Mouse (Mus musculus): ENCODE measurements around the gene Plcl2. TPM values are rescaled to one million over a fixed set of nuclear protein-coding genes. Genes with fewer than 3 reads are reported as not detected.

The Plcl2 gene
- total and polyA plus RNA-seq, 3 experiments = 23.6 to 83.7 TPM; not detected in 1

DNA sequence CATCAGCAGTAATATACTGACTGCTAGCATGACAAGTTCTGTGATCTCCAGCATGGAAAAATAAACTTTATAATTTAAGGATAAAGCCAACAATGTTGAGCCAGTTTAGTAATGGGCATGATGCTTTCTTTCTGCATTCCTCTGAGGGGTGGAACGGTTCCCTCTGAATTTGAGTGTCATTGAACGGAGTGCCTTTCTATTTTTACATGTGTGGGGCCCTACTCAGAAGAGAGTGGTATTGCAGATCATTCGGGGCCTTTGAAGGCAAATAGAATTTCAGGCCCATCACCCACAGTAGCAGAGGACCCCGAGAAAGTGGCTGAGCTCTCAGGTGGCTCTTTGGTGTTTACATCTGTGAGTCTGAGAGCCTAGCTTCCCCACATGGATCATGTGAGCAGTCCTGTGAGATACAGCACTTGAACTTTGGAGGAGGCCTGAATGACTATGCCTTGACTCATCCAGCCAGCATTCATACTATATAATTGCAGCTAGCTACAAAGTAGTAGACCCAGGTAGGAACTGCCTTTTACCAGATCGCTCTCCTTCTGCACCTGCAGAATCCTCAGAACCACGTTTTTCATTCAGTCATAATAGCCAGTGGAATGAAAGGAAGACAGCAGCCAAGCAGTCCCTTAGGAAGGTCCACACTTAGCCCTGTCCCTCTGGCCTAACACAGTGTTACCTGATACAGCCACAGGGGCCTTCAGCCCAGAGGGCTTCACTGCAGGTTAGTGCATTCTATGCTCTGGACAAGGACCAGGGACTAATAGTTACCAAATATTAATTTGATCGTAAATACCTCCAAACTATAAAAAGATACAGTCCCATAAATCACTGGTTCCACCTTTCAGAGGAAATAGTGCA lies 125.0 kb downstream of the Plcl2 start:
- no peak overlapping the region for H3K9ac ChIP-seq (ENCODE audit: control insufficient read depth, low read depth, low read length, poor library complexity, severe bottlenecking)
- H3K4me1 ChIP-seq (ENCODE audit: control insufficient read depth in 1 of 2, insufficient read depth in 2 of 2, low read length in 2 of 2) = no peaks in the 10 kb centered on the region
- H3K9me3 ChIP-seq (replicated peaks; ENCODE audit: insufficient read depth, low read length) = no peaks in the 10 kb centered on the region
- H3K4me3 ChIP-seq (ENCODE audit: control insufficient read depth in 1 of 2, insufficient read depth in 1 of 2, low read depth in 2 of 2, low read length in 2 of 2) = no peak overlapping the region
- no peak for TF ChIP-seq ETS1 (IDR thresholded peaks at IDR 0.05; ENCODE audit: low read depth, low read length)
- no peak for TF ChIP-seq MYC (IDR thresholded peaks at IDR 0.05; ENCODE audit: low read depth, low read length)
- TF ChIP-seq GABPA (IDR thresholded peaks at IDR 0.05; ENCODE audit: low read depth, low read length) = no peak
- no peak for TF ChIP-seq USF2 (IDR thresholded peaks at IDR 0.05; ENCODE audit: borderline replicate concordance in 1 of 2, insufficient read depth in 1 of 2, low read depth in 1 of 2, low read length in 2 of 2)
- TF ChIP-seq POLR2AphosphoS5 (IDR thresholded peaks at IDR 0.05; ENCODE audit: borderline replicate concordance, low read depth, low read length) = no peak
- no peak for TF ChIP-seq SIN3A (IDR thresholded peaks at IDR 0.05; ENCODE audit: low read length)
- no peak for TF ChIP-seq MEF2A (IDR thresholded peaks at IDR 0.05; ENCODE audit: extremely low read depth, insufficient replicate concordance, low read depth, low read length, poor library complexity, severe bottlenecking)
- TF ChIP-seq CHD1 (IDR thresholded peaks at IDR 0.05; ENCODE audit: low read depth, low read length) = no peak
- TF ChIP-seq GATA1 (IDR thresholded peaks at IDR 0.05; ENCODE audit: low read depth, low read length) = no peak
- TF ChIP-seq USF1 (IDR thresholded peaks at IDR 0.05; ENCODE audit: low read depth, low read length) = no peak
- no peak for TF ChIP-seq NELFE (IDR thresholded peaks at IDR 0.05; ENCODE audit: low read depth, low read length)
- TF ChIP-seq CTCF (IDR thresholded peaks at IDR 0.05 in 2 of 3, conservative IDR thresholded peaks at IDR 0.05 in 1 of 3; ENCODE audit: control insufficient read depth in 1 of 3, insufficient read depth in 1 of 3, low read depth in 2 of 3, low read length in 3 of 3, poor library complexity in 1 of 3, severe bottlenecking in 1 of 3) = no peak
- TF ChIP-seq HCFC1 (IDR thresholded peaks at IDR 0.05; ENCODE audit: low read depth, low read length) = no peak
- TF ChIP-seq TBP (IDR thresholded peaks at IDR 0.05; ENCODE audit: low read depth, low read length) = no peak
- H3K27me3 ChIP-seq (ENCODE audit: control insufficient read depth in 1 of 2, insufficient read depth in 2 of 2, low read length in 2 of 2) = no peaks in the 10 kb centered on the region
- DNase-seq (ENCODE audit: low read depth, low spot score) = no peak
- no peaks in the 10 kb centered on the region; the same call in 1 of the 2 replicates for H3K79me2 ChIP-seq (ENCODE audit: control insufficient read depth, insufficient read depth, low read length, poor library complexity)
- no peak overlapping the region for H3K27ac ChIP-seq (ENCODE audit: control insufficient read depth, low read depth, low read length)
- H3K36me3 ChIP-seq (ENCODE audit: control insufficient read depth in 1 of 2, insufficient read depth in 2 of 2, low read length in 2 of 2) = peaks cover 0 to 10% of the 10 kb centered on the region in 2 experiments; a peak in 2 of 4 replicates

DNA sequence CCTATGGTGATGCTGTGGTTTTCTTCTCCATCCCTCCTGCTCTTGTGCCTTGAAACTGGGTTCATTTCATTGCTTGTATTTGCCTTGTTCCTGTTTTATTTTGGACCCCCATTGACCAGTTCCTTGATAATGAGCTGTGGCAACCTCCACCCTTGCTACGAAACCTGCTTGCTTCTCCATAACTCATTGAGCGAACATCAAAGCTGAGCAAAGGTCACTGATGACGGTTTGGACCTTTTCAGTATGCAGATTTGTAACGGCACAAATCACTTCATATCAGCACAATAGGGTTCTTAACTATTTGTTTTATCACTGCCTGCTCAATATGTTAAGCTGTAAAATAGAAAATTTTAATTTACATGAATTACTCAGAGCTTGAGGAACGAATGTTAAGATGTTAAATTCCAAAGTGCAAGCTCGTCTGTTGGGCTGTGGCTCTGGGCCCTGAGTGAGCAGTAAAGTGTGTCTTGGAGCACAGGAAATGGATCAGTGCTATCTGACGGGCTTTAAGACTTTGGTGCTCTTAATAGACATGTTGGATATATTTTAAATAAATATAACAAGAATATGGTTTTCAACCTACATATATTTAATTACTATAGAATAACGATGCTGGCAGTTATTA lies 126.9 kb downstream of the Plcl2 start:
- Histone ChIP-seq H3K9me3 (replicated peaks; ENCODE audit: insufficient read depth, low read length) (no peaks in the 10 kb centered on the region), H3K4me1 (ENCODE audit: control insufficient read depth in 1 of 2, insufficient read depth in 2 of 2, low read length in 2 of 2) (no peaks in the 10 kb centered on the region), H3K27me3 (ENCODE audit: control insufficient read depth in 1 of 2, insufficient read depth in 2 of 2, low read length in 2 of 2) (no peaks in the 10 kb centered on the region), H3K27ac (ENCODE audit: control insufficient read depth, low read depth, low read length) (no peak overlapping the region), H3K79me2 (ENCODE audit: control insufficient read depth, insufficient read depth, low read length, poor library complexity) (no peaks in the 10 kb centered on the region; the same call in 1 of the 2 replicates), H3K4me3 (ENCODE audit: control insufficient read depth in 1 of 2, insufficient read depth in 1 of 2, low read depth in 2 of 2, low read length in 2 of 2) (no peak overlapping the region), H3K9ac (ENCODE audit: control insufficient read depth, low read depth, low read length, poor library complexity, severe bottlenecking) (no peak overlapping the region), H3K36me3 (ENCODE audit: control insufficient read depth in 1 of 2, insufficient read depth in 2 of 2, low read length in 2 of 2) (peaks cover 0 to 17% of the 10 kb centered on the region in 2 experiments; a peak in 2 of 4 replicates)
- DNase-seq (ENCODE audit: low read depth, low spot score) = no peak
- TF ChIP-seq CHD2 (IDR thresholded peaks at IDR 0.05; ENCODE audit: low read length) (no peak), KAT2A (conservative IDR thresholded peaks at IDR 0.05; ENCODE audit: low read depth, low read length) (no peak), TBP (IDR thresholded peaks at IDR 0.05; ENCODE audit: low read depth, low read length) (no peak), JUND (IDR thresholded peaks at IDR 0.05; ENCODE audit: low read depth, low read length) (no peak), ETS1 (IDR thresholded peaks at IDR 0.05; ENCODE audit: low read depth, low read length) (no peak), NELFE (IDR thresholded peaks at IDR 0.05; ENCODE audit: low read depth, low read length) (no peak), USF2 (IDR thresholded peaks at IDR 0.05; ENCODE audit: borderline replicate concordance in 1 of 2, insufficient read depth in 1 of 2, low read depth in 1 of 2, low read length in 2 of 2) (no peak), MAFK (IDR thresholded peaks at IDR 0.05; ENCODE audit: borderline replicate concordance, low read depth, low read length) (no peak), NRF1 (IDR thresholded peaks at IDR 0.05; ENCODE audit: insufficient read depth, low read depth, low read length, poor library complexity, severe bottlenecking) (no peak), E2F4 (IDR thresholded peaks at IDR 0.05; ENCODE audit: borderline replicate concordance, low read depth, low read length) (no peak)

Data from MEL (cell line).